Mouse (Mus musculus) left cerebral cortex, postnatal 14 days (tissue): ENCODE results near the gene Luzp1. TPM values are rescaled to one million over a fixed set of nuclear protein-coding genes. Genes with fewer than 3 reads are reported as not detected.

Source experiments
- DNase-seq, 2 experiments: peaks; one replicate each; pipeline ENCODE4 v3.0.0; 2021 to 2022; ENCODE audit warnings: low spot score in 2 of 2, mixed read lengths in 1 of 2
- intact Hi-C: fragments of 180-260 bp; cut with DNase I; formaldehyde crosslinking; loops from one replicate; pipeline ENCODE4 v1.15.1; 2025
- total RNA-seq, 2 experiments: library from RNA; stranded (reverse); gene quantifications; 2 replicates each; pipeline ENCODE4 v1.2.3; 2021

Luzp1 gene
- total RNA-seq, 2 experiments from 2014 or later, result 54.7 to 67.9 TPM

- no peak for DNase-seq
- intact Hi-C loops, result no loop called here
Measured at GRCm38 (mm10) chr4:136599869-136600268, 130.3 kb downstream of the Luzp1 start.

- intact Hi-C loops, result no loop called here
- no peak for DNase-seq
Measured at GRCm38 (mm10) chr4:136600536-136600935, 131.0 kb downstream of the Luzp1 start.

- DNase-seq, result peak; percentile 39 to 66
- intact Hi-C loops, result no loop called here
Measured at GRCm38 (mm10) chr4:136601476-136601875, 131.9 kb downstream of the Luzp1 start.

GRCm38 (mm10) chr4:136602018-136602554 lies 132.5 kb downstream of the Luzp1 start:
- intact Hi-C loops, result no loop called here
- peak in 1 of 2 experiments; percentile 19 for DNase-seq

GRCm38 (mm10) chr4:136602568-136602967 lies 133.0 kb downstream of the Luzp1 start, which contains the start of gene Kdm1a:
Kdm1a (minus strand) TSS chr4:136602723.
- intact Hi-C loops, result no loop called here
- DNase-seq, result peak; percentile 96 to 97

Other genes with a start within 250 kb of the Luzp1 start
- gene Tcea3, start 222.0 kb upstream of the Luzp1 start, total RNA-seq, result under 1 TPM in 1 of 2 experiments, not detected in 1; 0.61 TPM
- gene Zfp46, start 185.1 kb upstream of the Luzp1 start, total RNA-seq, result 10 to 100 TPM; 90.0 to 93.6 TPM
- gene Hnrnpr, start 158.8 kb upstream of the Luzp1 start, total RNA-seq, result 10 to 100 TPM; 87.8 to 95.1 TPM
- 1 to 10 TPM; 1.8 to 3.1 TPM for gene Htr1d, start 46.2 kb upstream of the Luzp1 start, total RNA-seq
- gene 6030445D17Rik, start 7.5 kb upstream of the Luzp1 start, total RNA-seq, result under 1 TPM; 0.20 to 0.32 TPM
- 100 to 1,000 TPM; 104 to 105 TPM for gene Kdm1a, start 133.0 kb downstream of the Luzp1 start, total RNA-seq
- not detected for gene Tex46, start 140.7 kb downstream of the Luzp1 start, total RNA-seq
- gene Lactbl1, start 152.9 kb downstream of the Luzp1 start, total RNA-seq, result under 1 TPM; 0.22 to 0.25 TPM